Mouse (Mus musculus) heart, embryonic 13.5 days (tissue): Measurements from ENCODE around the gene Nup210l. TPM values are rescaled to one million over a fixed set of nuclear protein-coding genes. Genes with fewer than 3 reads are reported as not detected.
A peak's percentile ranks its signal among the peaks of the same experiment; 100 is the strongest.

Experiments
- ATAC-seq: fragments of 200-750 bp; cut with Nextera tagmentation; 2 replicates; pipeline ENCODE4 v1.8.0; 2017; ENCODE audit warnings: moderate TSS enrichment; ENCODE audit not compliant: insufficient number of reproducible peaks, low FRiP score, low TSS enrichment; ENCODE audit errors: extremely low read depth
- H3K27ac ChIP-seq: fragments of 300-500 bp; sonication (generic); replicated peaks from 2 replicates; pipeline ENCODE4 v1.5.1; 2015; ENCODE audit warnings: moderate library complexity, mild to moderate bottlenecking, inconsistent platforms
- H3K27me3 ChIP-seq: fragments of 300-500 bp; sonication (generic); replicated peaks from 2 replicates; pipeline ENCODE4 v1.6.1; 2015; ENCODE audit warnings: mild to moderate bottlenecking, inconsistent platforms
- H3K36me3 ChIP-seq: fragments of 300-500 bp; sonication (generic); 2 replicates; pipeline ENCODE4 v1.6.1; 2015; ENCODE audit warnings: mild to moderate bottlenecking, inconsistent platforms
- H3K4me1 ChIP-seq: fragments of 300-500 bp; sonication (generic); 2 replicates; pipeline ENCODE4 v1.6.1; 2015; ENCODE audit warnings: inconsistent platforms
- H3K4me2 ChIP-seq: fragments of 300-500 bp; sonication (generic); 2 replicates; pipeline ENCODE4 v1.6.1; 2015; ENCODE audit warnings: inconsistent platforms, mild to moderate bottlenecking, moderate library complexity
- H3K4me3 ChIP-seq: fragments of 300-500 bp; sonication (generic); 2 replicates; pipeline ENCODE4 v1.5.1; 2015; ENCODE audit warnings: moderate library complexity, mild to moderate bottlenecking, inconsistent platforms
- H3K9ac ChIP-seq: fragments of 300-500 bp; sonication (generic); 2 replicates; pipeline ENCODE4 v1.6.1; 2015; ENCODE audit warnings: inconsistent platforms, mild to moderate bottlenecking, moderate library complexity
- H3K9me3 ChIP-seq: fragments of 300-500 bp; sonication (generic); 2 replicates; pipeline ENCODE4 v1.6.1; 2016; ENCODE audit warnings: inconsistent platforms
- WGBS: fragments of 180-500 bp; shearing (Covaris S2); methylation state at CpG from one replicate; pipeline ENCODE4 v1.1.7; 2015; ENCODE audit warnings: mixed read lengths; 5-methylcytosine and 5-hydroxymethylcytosine counted together
- polyA plus RNA-seq: library from polyadenylated mRNA; unstranded; fragments of >200 nt; fragmentation: Nextera tagmentation; extraction: Ambion mirVana; gene quantifications from 2 replicates; pipeline ENCODE4 v1.2.1, GENCODE M21; 2015

Nup210l gene
- polyA plus RNA-seq, 1 experiment from 2014 or later, result 0.31 TPM

DNA sequence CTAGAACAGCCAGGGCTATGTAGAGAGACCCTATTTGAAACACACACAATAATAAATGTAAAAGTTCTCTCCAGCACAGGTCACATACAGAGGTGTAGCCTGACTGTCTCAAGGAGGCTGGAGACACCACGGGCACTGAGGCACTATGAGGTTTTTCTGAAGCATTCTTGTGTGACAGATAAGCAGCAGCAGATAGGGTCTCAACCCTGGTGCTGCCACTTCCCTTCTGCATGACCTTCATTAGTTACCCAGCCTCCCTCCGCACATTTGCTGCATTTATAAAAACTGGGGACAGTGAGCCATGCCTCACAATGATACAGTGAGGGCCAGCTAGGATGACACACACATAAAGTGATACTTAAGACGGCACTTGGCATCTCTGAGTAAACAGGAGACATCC is 119.0 kb downstream of the Nup210l start:
- H3K9ac ChIP-seq, result no peak overlapping the region
- no peaks in the 10 kb centered on the region for H3K9me3 ChIP-seq
- 40% methylated on average over 3 of the region's 3 CpGs for WGBS
- peaks cover 30% of the 10 kb centered on the region for H3K36me3 ChIP-seq
- peaks cover 32% of the 10 kb centered on the region for H3K4me1 ChIP-seq
- H3K27me3 ChIP-seq, result no peaks in the 10 kb centered on the region
- H3K27ac ChIP-seq, result no peak overlapping the region
- H3K4me3 ChIP-seq, result no peak overlapping the region
- no peak for ATAC-seq
- H3K4me2 ChIP-seq, result no peak overlapping the region

DNA sequence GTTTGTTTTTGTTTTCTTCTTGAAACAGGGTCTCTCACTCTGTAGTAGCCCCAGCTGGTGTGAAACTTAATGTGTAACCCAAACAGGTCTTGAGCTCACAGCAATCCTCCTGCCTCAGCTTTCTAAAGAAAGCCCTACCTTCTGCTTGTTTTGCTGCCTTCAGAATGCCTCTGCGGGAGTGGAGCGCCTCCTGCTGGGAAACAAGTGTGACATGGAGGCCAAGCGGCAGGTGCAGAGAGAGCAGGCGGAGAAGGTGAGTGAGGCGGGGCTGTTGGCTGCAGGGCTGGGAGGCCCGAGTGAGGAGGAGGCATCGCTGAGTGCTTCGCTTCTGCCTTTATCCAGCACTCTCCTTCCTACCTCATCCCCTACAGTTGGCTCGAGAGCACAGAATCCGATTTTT is 120.4 kb downstream of the Nup210l start:
- Histone ChIP-seq H3K4me2 (no peak overlapping the region), H3K36me3 (peaks cover 30% of the 10 kb centered on the region), H3K4me1 (peaks cover 32% of the 10 kb centered on the region), H3K27me3 (no peaks in the 10 kb centered on the region), H3K9me3 (no peaks in the 10 kb centered on the region), H3K9ac (no peak overlapping the region), H3K4me3 (no peak overlapping the region), H3K27ac (no peak overlapping the region)
- ATAC-seq, result no peak
- WGBS, result 74% methylated on average over 10 of the region's 10 CpGs

DNA sequence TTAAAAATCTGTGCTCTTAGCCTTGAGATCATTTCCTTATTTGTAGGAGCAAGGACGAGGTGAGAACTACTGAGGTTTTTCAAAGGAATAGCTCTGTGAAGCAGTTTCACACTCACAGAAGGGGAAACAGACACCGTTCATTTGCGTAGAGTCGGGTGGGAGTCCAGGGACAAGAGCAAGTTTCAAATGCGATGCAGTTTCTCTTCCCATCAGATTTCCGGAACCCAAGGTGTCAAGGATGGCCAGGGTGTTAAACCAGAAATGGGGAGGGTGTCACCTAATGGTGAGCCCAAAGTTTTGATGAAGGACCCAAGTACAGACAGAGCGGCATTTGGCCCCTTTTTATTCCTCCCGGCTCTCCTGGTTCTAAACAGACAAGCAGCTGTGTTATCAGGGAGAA is 127.1 kb downstream of the Nup210l start:
- H3K27me3 ChIP-seq, result no peaks in the 10 kb centered on the region
- H3K4me3 ChIP-seq, result peak overlapping the region; percentile 73
- 10% methylated on average over 8 of the region's 8 CpGs for WGBS
- peak overlapping the region; percentile 92 for H3K9ac ChIP-seq
- peak overlapping the region; percentile 87 for H3K4me2 ChIP-seq
- no peak; the same call in 1 of the 2 replicates for ATAC-seq
- H3K4me1 ChIP-seq, result peaks cover 17% of the 10 kb centered on the region
- no peaks in the 10 kb centered on the region for H3K9me3 ChIP-seq
- peaks cover 34% of the 10 kb centered on the region for H3K36me3 ChIP-seq
- H3K27ac ChIP-seq, result peak overlapping the region; percentile 86; the same call in 1 of the 2 replicates

DNA sequence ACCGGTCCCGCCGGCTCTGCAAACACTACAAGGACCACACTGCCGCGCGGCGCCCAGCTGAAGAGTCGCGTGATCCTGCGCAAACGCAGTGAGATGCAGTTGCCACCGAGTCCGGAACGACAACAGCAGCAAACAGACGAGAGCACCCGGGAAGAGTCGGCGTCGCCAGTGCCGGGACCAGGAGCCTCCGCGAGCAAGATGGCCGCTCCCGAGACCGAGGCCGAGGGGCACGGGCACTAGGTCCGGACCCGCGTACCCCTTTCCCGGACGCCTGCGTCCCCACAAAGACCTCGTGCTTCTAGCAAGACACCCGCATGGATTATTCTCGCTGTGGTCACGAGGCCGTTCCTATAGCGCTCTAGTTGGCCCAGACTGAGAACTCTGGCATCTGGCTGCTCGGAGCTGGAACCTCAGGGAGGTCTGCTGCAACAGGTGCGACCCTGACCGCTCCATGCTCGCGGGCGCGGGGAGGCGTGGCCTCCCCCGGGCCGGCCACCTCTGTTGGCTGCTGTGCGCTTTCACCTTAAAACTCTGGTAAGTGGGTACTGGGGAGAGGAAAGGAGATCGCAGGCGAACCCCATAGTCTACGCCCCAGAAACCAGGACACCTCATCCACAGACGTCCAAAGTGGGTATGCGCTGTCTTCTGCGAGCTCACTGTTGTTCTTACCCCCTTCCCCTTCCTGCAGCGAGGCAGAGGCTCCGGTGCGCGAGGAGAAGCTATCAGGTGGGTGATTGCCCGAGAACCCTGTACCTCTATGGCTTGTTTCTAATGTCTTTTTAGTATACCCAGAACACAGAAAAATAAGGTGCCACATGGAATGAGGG is 127.8 kb downstream of the Nup210l start, which contains the start of gene Jtb:
Jtb (plus strand) TSS at position 91 of the 827 bp plus-strand sequence.
- under 1% methylated on average over 61 of the region's 61 CpGs for WGBS
- H3K4me1 ChIP-seq, result peaks cover 17% of the 10 kb centered on the region

DNA sequence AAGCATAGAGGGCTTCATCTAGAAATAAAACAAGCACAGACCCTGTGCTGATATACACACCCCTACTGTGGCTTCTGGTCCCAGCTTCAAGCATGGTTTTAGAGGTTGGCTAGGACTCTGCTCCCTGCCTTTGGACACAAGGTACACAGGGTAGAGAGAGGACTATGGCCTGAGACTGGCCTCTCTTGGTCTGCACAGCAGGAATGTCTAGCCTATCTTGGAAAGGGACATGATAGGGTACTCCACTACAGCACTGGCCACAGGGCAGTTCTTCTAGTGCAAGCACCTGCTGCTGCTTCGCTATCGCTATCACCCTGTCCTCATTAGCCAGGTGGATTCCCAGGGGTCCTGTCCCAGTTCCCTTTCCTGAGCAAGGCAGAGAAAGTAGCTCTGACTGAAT is 137.3 kb downstream of the Nup210l start:
- no peak for ATAC-seq

More for the DNA sequence above, 127.8 kb downstream of the Nup210l start, which contains the start of gene Jtb:
- peak within 1 kb of the TSS; percentile 73 for H3K4me3 ChIP-seq
- H3K27me3 ChIP-seq, result no peaks in the 10 kb centered on the region
- ATAC-seq, result peak; percentile 93
- peak within 1 kb of the TSS; percentile 86 for H3K27ac ChIP-seq
- peaks cover 36% of the 10 kb centered on the region for H3K36me3 ChIP-seq
- H3K9ac ChIP-seq, result peak within 1 kb of the TSS; percentile 92
- H3K9me3 ChIP-seq, result no peaks in the 10 kb centered on the region
- peak within 1 kb of the TSS; percentile 87 for H3K4me2 ChIP-seq

DNA sequence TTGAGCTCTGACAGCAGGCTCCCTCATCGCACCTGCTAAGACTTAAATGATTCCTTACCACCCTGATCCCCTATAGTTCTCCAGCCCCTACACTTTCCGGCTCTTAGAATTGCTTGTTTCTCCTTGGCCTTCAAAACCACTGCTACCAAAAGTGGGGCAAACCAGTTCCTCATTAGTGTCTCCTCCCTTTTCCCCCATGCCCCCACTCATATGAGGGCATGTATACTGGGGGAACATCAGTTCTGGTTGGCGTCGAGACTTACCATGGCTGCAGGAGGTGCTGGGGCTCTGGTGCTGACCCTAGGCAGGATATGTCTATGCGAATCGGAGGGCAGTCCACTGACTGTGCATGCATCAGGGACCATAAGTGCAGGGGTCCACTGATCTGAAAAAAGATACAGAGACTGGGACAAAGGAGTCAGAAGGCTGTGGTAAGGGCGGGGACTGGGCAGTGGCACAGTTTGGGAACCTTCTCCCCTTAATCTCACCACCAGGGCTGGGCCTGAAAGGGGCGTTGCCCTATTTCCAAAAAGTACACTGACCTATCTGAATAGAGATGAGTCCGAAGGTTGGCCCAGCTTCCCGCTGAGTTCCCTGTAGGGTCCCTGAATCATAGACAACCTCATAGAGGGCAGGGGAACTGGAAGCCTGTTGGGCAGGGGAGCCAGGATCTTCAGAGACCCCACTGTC is 137.9 kb downstream of the Nup210l start:
- Histone ChIP-seq H3K4me1 (peaks cover 16% of the 10 kb centered on the region), H3K36me3 (no peaks in the 10 kb centered on the region), H3K9ac (no peak overlapping the region), H3K4me3 (no peak overlapping the region), H3K4me2 (no peak overlapping the region), H3K27ac (no peak overlapping the region), H3K9me3 (no peaks in the 10 kb centered on the region), H3K27me3 (no peaks in the 10 kb centered on the region)
- WGBS, result 78% methylated on average over 10 of the region's 10 CpGs
- no peak for ATAC-seq

More for the DNA sequence above, 137.3 kb downstream of the Nup210l start:
- 82% methylated on average over 2 of the region's 2 CpGs for WGBS
- H3K4me3 ChIP-seq, result no peak overlapping the region
- H3K27me3 ChIP-seq, result no peaks in the 10 kb centered on the region
- H3K9ac ChIP-seq, result no peak overlapping the region
- no peak overlapping the region for H3K27ac ChIP-seq
- H3K4me1 ChIP-seq, result peaks cover 16% of the 10 kb centered on the region
- H3K9me3 ChIP-seq, result no peaks in the 10 kb centered on the region
- peaks cover 4% of the 10 kb centered on the region for H3K36me3 ChIP-seq
- H3K4me2 ChIP-seq, result no peak overlapping the region

DNA sequence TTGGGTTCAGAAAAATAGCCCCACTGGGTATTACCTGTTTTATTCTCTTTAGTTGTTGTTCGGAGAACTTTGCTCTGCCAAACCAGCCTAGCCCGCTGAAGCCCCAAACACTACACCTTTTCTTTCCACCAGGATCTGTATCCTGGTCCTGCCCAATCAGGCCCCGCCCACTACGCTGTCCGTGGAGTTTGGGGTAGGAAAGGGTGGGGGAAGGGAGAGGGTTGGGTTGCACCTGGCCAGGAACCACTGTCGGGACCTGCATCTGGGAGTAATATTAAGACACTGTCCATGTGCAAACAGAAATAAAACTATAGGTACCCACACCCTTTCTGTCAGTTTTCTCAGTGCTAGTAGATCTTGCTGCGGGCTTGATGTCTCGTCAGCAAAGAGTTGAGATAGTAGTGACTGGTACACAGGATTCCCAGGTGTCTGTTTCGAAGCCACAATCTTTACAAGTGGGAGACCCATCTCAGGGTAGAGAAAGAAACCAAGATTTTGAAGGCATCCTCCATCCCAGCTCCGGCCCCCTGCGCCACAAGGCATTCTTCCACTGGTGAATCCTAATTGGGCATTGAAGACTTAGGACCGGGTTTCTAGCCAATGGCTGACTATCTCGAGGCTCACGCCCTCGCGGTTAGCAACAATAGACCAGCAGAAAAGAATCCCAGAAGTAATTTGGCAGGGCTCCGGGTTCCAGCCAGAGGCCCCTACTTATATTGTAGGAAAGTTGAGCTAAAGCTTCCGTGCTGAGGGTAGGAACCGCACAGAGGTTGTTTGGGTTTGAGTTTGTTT is 139.2 kb downstream of the Nup210l start, which contains the start of gene Creb3l4:
Creb3l4 (minus strand) TSS at position 529 of the 792 bp plus-strand sequence.
- peak within 1 kb of the TSS; percentile 82 for H3K4me2 ChIP-seq
- H3K9me3 ChIP-seq, result no peaks in the 10 kb centered on the region
- ATAC-seq, result no peak
- H3K27ac ChIP-seq, result peak within 1 kb of the TSS; percentile 52
- WGBS, result 5% methylated on average over 19 of the region's 19 CpGs
- H3K36me3 ChIP-seq, result no peaks in the 10 kb centered on the region
- H3K4me1 ChIP-seq, result peaks cover 21% of the 10 kb centered on the region
- peak within 1 kb of the TSS; percentile 72 for H3K9ac ChIP-seq
- peak within 1 kb of the TSS; percentile 51 for H3K4me3 ChIP-seq
- H3K27me3 ChIP-seq, result no peaks in the 10 kb centered on the region

DNA sequence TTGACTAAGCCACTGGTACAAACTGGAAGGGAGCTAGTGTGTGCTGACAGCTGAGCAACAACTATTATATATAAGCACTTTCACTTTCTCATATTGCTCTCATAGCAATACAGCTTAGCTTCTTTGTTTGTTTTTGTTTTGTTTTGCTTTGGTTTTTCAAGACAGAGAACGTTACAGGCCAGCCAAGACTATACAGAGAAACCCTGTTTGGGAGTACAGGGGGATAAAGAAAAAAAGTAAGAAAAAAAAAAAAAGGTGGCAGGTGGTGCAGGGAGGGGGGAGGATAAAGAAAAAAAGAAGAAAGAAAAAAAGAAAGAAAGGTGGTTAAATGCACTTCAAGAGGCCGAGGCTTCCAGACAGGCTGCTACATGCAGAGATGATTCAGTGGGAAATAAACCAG is 141.5 kb downstream of the Nup210l start:
- H3K9me3 ChIP-seq, result no peaks in the 10 kb centered on the region
- WGBS, result 66% methylated on average over 2 of the region's 2 CpGs

DNA sequence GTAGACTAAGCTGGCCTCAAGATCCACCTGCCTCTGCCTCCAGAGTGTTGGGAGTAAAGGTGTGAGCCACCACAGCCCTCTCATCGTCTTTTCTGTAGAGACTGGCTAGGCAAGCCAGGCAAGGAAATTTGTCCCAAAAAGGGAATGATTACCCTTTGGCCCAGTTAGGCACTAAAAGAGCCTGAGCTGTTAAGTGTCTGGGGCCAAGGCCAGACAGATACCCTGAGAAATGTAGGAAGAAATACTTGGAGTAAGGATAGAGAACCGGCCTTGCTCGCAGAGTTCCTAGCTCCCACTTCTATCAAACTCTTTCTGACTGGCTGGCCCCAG is 143.7 kb downstream of the Nup210l start:
- ATAC-seq, result no peak
- H3K36me3 ChIP-seq, result peaks cover 26% of the 10 kb centered on the region
- 0% methylated on average over 3 of the region's 3 CpGs for WGBS
- H3K4me1 ChIP-seq, result peaks cover 42% of the 10 kb centered on the region
- peak overlapping the region; percentile 92 for H3K9ac ChIP-seq
- H3K4me3 ChIP-seq, result peak overlapping the region; percentile 82
- H3K27me3 ChIP-seq, result no peaks in the 10 kb centered on the region
- no peaks in the 10 kb centered on the region for H3K9me3 ChIP-seq
- peak overlapping the region; percentile 93 for H3K27ac ChIP-seq
- H3K4me2 ChIP-seq, result peak overlapping the region; percentile 94

More for the DNA sequence above, 141.5 kb downstream of the Nup210l start:
- H3K27me3 ChIP-seq, result no peaks in the 10 kb centered on the region
- no peak overlapping the region for H3K4me3 ChIP-seq
- H3K36me3 ChIP-seq, result peaks cover 12% of the 10 kb centered on the region
- H3K27ac ChIP-seq, result no peak overlapping the region
- no peak overlapping the region for H3K4me2 ChIP-seq
- H3K4me1 ChIP-seq, result peaks cover 35% of the 10 kb centered on the region
- ATAC-seq, result no peak
- no peak overlapping the region for H3K9ac ChIP-seq

DNA sequence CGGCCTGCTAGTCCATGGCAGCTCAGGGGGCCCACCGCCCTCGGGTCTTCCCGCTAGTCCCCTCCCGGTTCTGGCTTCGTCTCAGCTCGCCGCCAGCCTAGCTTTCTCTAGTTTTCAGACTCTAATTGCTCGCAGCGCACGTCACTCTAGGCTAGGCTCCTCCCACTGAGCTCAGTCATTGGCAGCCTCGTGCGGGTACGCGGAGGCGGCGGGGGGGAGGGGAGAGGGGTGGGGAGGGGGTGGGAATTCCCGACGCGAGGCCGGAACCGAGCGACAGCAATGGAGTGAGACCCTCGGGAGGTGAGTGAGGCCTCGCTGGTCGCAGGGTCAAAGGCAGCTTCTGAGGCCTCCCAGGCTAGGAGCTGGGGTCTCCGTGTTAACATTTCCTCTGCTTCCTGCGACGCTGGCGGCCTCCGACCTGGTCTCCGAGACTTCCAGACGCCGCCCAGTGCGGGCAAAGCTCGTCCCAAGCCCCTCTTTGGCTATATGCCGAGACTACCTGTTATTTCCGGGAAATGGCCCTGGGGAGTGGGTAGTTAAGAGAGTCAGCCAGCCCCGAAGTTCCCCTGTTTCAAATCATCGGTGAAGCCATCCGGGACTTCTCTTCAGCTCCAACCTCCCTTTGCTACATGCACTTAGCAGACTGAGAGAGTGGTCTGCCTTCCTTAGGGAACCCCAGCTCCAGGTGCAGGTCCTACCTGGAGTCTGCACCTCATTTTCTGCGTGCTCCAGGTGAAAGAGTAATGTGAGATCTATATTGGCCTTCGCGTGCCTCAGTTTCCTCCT is 144.2 kb downstream of the Nup210l start, which contains the start of gene Slc39a1:
Slc39a1 (plus strand) TSS at position 213 of the 786 bp plus-strand sequence.
- Histone ChIP-seq H3K27me3 (no peaks in the 10 kb centered on the region), H3K36me3 (peaks cover 26% of the 10 kb centered on the region), H3K27ac (peak within 1 kb of the TSS; percentile 93), H3K4me3 (peak within 1 kb of the TSS; percentile 82), H3K4me2 (peak within 1 kb of the TSS; percentile 94), H3K9me3 (no peaks in the 10 kb centered on the region), H3K9ac (peak within 1 kb of the TSS; percentile 92), H3K4me1 (peaks cover 36% of the 10 kb centered on the region)
- peak; percentile 86 for ATAC-seq
- WGBS, result under 1% methylated on average over 44 of the region's 44 CpGs
